Mouse (Mus musculus) kidney, embryonic 16.5 days (tissue): ENCODE results near the gene Dppa5a. TPM values are rescaled to one million over a fixed set of nuclear protein-coding genes. Genes with fewer than 3 reads are reported as not detected.
"Not testable (repeated sequence)": the region's sequence is repeated elsewhere in the genome, so short reads cannot be mapped to it uniquely, and the experiment has no call there.

ENCODE experiments used
- ATAC-seq: fragments of 200-750 bp; cut with Nextera tagmentation; 2 replicates; pipeline ENCODE4 v1.8.0; 2017; ENCODE audit warnings: moderate TSS enrichment; ENCODE audit not compliant: low FRiP score, low TSS enrichment
- H3K27ac ChIP-seq: fragments of 300-500 bp; sonication (generic); 2 replicates; pipeline ENCODE4 v1.5.1; 2014; ENCODE audit warnings: low read length
- H3K27me3 ChIP-seq: fragments of 300-500 bp; sonication (generic); 2 replicates; pipeline ENCODE4 v1.6.1; 2014; ENCODE audit warnings: low read length, control low read depth, mixed read lengths; ENCODE audit not compliant: insufficient read depth
- H3K36me3 ChIP-seq: fragments of 300-500 bp; sonication (generic); 2 replicates; pipeline ENCODE4 v1.6.1; 2014; ENCODE audit warnings: low read length, control low read depth, mixed read lengths; ENCODE audit not compliant: insufficient read depth
- H3K4me1 ChIP-seq: fragments of 300-500 bp; sonication (generic); 2 replicates; pipeline ENCODE4 v1.6.1; 2014; ENCODE audit warnings: low read length, control low read depth, mixed read lengths; ENCODE audit not compliant: insufficient read depth
- H3K4me2 ChIP-seq: fragments of 300-500 bp; sonication (generic); replicated peaks from 2 replicates; pipeline ENCODE4 v1.6.1; 2014; ENCODE audit warnings: low read depth, low read length
- H3K4me3 ChIP-seq: fragments of 300-500 bp; sonication (generic); 2 replicates; pipeline ENCODE4 v1.5.1; 2014; ENCODE audit warnings: mild to moderate bottlenecking, low read length
- H3K9ac ChIP-seq: fragments of 300-500 bp; sonication (generic); replicated peaks from 2 replicates; pipeline ENCODE4 v1.6.1; 2014; ENCODE audit warnings: low read length
- H3K9me3 ChIP-seq: fragments of 300-500 bp; sonication (generic); 2 replicates; pipeline ENCODE4 v1.6.1; 2016; ENCODE audit warnings: low read length, control low read depth
- WGBS: fragments of 180-500 bp; shearing (Covaris S2); extraction: QIAGEN DNeasy Blood & Tissue Kit; methylation state at CpG from one replicate; pipeline ENCODE4 v1.1.7; 2014; 5-methylcytosine and 5-hydroxymethylcytosine counted together
- polyA plus RNA-seq: library from polyadenylated mRNA; unstranded; fragments of >200 nt; fragmentation: Nextera tagmentation; extraction: Ambion mirVana; gene quantifications from 2 replicates; pipeline ENCODE4 v1.2.1, GENCODE M21; 2015

The Dppa5a gene
- 0.27 TPM in 1 of 2 replicates, not detected in the other for polyA plus RNA-seq

DNA sequence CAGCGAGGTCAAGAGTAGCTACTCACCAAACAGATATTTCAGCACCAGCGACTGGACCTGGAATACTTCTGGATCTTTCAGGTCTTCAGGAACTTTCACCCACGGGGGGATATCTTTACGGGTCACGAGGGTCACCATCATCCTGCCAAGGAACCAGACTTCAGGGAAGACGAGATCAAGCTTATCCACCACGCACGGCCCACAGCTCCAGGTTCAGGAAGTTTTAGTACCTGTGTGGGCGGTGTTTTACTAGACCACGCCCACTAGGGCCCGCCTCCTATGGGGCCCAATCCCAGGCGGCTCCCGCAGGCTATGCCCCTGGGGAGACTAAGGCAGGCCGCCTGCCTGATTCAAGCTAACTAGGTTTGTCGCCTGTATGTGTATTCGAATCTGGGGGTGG lies at the start of gene Dppa5a:
Dppa5a (minus strand) TSS at position 219 of the 400 bp plus-strand sequence.
- not testable (repeated sequence) for H3K4me3 ChIP-seq, H3K9ac ChIP-seq, H3K9me3 ChIP-seq, H3K4me1 ChIP-seq, ATAC-seq, H3K36me3 ChIP-seq, H3K27ac ChIP-seq, H3K27me3 ChIP-seq, H3K4me2 ChIP-seq
- WGBS, result 95% methylated on average over 16 of the region's 16 CpGs

DNA sequence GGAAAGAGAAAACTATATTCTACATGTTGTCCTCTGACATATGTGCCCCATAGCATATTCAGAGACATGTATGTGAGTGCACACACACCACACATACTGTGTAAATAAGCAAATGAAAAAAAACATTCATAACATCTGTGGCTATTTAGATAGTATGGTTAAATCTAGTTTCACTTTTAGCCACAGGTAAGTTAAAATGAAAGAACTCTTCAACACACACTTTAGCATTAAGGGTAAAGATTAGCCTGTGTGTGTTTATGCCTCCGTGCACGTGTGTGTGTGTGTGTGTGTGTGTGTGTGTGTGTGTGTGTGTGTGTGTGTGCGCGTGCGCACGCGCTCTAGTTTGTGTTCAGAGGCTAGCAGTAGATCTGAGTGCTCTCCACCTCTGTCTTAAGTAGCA lies 33.6 kb upstream of the Dppa5a start:
- Histone ChIP-seq H3K27ac (no peak overlapping the region), H3K4me1 (no peaks in the 10 kb centered on the region), H3K4me3 (no peak overlapping the region), H3K9me3 (no peaks in the 10 kb centered on the region), H3K4me2 (no peak overlapping the region), H3K36me3 (no peaks in the 10 kb centered on the region), H3K27me3 (peaks cover 10% of the 10 kb centered on the region), H3K9ac (no peak overlapping the region)
- ATAC-seq, result no peak
- 83% methylated on average over 7 of the region's 7 CpGs for WGBS

DNA sequence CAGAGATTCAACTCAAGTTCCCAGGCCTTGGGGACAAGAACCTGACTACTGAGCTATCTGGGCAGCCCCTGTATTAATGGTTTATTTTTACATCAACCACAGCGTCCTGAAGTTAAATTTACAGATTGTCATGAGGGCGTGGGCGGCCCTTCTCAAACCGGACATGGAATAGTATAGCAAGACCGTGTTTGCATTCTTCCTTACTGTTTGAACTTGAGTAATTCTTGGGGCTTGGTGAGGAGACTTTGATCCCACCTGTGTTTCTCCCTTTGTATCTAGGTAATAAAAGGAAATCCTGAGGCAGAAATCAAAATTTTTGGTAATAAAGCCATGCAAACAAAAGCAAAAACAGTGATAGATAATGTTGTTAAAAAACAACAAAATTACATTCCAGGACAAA lies 32.6 kb upstream of the Dppa5a start:
- Histone ChIP-seq H3K4me3 (no peak overlapping the region), H3K27me3 (peaks cover 20% of the 10 kb centered on the region), H3K9ac (no peak overlapping the region), H3K4me2 (no peak overlapping the region), H3K36me3 (no peaks in the 10 kb centered on the region), H3K9me3 (no peaks in the 10 kb centered on the region), H3K27ac (no peak overlapping the region), H3K4me1 (0 out of 2 replicates have a peak, but pooled peaks cover 6% of the 10 kb centered on the region)
- 64% methylated on average over 5 of the region's 5 CpGs for WGBS
- ATAC-seq, result no peak

DNA sequence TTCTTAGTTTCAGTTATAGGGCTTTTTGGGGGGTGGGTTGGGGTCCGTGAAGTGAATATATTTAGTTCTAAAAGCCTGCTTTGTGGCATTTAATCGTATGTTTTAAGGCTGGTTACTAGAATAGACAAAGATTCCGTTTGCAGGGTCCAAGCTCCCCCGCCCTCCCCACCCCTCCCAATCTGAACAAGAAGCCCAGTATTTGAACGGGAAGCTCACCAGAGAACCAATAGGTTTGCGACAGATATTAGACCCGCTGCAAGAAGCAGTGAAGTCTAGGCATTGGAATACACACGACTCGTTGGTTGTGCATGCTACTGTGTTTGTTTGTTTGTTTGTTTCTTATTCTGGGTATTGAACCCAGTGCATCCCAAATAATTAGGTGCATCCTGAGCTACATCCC lies 28.5 kb upstream of the Dppa5a start:
- Histone ChIP-seq H3K9ac (no peak overlapping the region), H3K27ac (no peak overlapping the region), H3K36me3 (no peaks in the 10 kb centered on the region), H3K27me3 (peaks cover 52% of the 10 kb centered on the region), H3K9me3 (no peaks in the 10 kb centered on the region), H3K4me2 (no peak overlapping the region; the same call in 1 of the 2 replicates), H3K4me3 (peak overlapping the region; percentile 47), H3K4me1 (0 out of 2 replicates have a peak, but pooled peaks cover 8% of the 10 kb centered on the region)
- WGBS, result 60% methylated on average over 9 of the region's 9 CpGs
- no peak for ATAC-seq

DNA sequence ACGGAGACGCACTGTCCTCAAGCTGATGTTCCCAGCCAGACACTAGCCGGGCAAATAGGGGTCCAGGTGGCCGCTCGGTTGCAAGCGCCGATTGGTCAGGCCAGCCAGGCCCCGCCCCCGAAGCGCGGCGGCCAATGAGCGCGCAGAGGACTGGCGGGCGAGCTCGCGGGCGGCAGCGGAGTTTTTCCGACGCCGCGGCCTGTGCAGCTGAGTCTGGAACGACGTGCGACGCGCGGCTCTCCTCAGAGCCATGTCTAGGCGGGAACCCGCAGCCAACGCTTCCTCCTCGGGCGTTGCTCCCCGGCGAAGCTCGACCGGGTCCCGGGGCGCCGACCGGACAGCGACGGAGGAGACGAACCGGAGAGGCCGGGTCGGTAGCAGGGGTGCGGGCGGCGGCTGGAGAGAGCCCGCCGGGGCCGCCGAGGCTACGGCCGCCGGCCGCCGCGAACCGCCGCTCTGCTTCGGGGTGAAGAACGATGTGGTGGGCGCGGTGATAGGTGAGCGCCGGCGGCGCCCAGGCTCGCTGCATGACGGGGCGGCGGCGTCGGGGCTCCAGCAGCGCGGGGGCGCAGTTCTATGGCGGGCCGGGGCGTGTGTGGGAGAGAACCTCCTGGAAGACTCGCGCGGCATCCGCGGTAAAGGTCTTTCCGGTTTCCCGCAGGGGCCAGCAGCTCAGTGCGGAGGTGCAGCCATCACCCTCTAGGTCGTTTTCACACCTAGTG lies 27.8 kb upstream of the Dppa5a start, which contains the start of gene Ddx43:
Ddx43 (plus strand) TSS at position 148 of the 722 bp plus-strand sequence.
- peak within 1 kb of the TSS; percentile 47 for H3K4me3 ChIP-seq
- 2% methylated on average over 75 of the region's 93 CpGs for WGBS
- no peaks in the 10 kb centered on the region for H3K36me3 ChIP-seq
- peak within 1 kb of the TSS; percentile 57 for H3K9ac ChIP-seq
- H3K27ac ChIP-seq, result no peak within 1 kb of the TSS
- peak; percentile 92 for ATAC-seq
- peak within 1 kb of the TSS; percentile 72 for H3K4me2 ChIP-seq
- 0 out of 2 replicates have a peak, but pooled peaks cover 8% of the 10 kb centered on the region for H3K4me1 ChIP-seq
- no peaks in the 10 kb centered on the region for H3K9me3 ChIP-seq
- peaks cover 52% of the 10 kb centered on the region for H3K27me3 ChIP-seq

DNA sequence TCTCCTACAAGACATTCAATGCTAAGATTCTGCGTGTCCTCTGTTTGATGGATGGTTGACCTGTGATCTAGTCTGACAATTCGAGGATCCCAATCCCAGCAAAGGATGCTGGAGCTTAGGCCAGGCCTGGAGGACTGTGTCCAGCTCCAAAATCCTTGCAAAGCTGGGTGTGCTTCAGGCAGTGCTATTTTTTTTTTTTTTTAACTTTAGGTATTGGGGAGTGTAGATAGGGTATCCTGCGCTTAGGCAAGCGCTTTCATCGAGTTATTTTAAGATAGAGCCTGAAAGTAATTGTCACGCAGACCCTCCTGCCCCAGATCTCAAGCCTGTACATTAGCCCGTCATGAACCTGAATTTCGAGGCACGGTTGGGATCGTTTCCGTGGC lies 27.3 kb upstream of the Dppa5a start:
- ATAC-seq, result peak; percentile 14; the same call in 1 of the 2 replicates
- Histone ChIP-seq H3K36me3 (no peaks in the 10 kb centered on the region), H3K9ac (no peak overlapping the region), H3K4me2 (peak overlapping the region; percentile 72), H3K27ac (no peak overlapping the region), H3K4me3 (peak overlapping the region; percentile 47), H3K4me1 (0 out of 2 replicates have a peak, but pooled peaks cover 8% of the 10 kb centered on the region), H3K27me3 (peaks cover 52% of the 10 kb centered on the region), H3K9me3 (no peaks in the 10 kb centered on the region)
- WGBS, result 31% methylated on average over 11 of the region's 11 CpGs

DNA sequence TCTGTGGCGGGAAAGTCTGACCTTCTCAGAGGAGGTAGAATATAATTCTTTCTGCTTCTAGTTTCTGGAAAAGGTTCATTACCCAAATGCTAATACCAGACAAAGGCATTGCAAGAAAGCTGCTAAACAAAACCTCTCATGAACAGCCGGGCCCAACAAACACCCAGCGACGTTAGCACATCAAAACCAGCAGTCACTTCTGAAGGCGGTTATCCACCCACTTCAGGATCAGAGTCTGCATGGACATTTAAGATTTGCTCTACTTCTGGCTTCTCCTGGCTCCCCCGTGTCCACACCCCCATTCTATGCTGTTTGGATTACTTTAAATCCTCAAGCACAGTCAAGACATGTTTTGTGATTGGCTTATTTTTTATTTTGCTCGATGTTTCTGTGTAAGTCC lies 26.6 kb upstream of the Dppa5a start:
- Histone ChIP-seq H3K9ac (no peak overlapping the region), H3K27ac (no peak overlapping the region), H3K36me3 (no peaks in the 10 kb centered on the region), H3K4me2 (no peak overlapping the region), H3K9me3 (no peaks in the 10 kb centered on the region), H3K4me1 (0 out of 2 replicates have a peak, but pooled peaks cover 8% of the 10 kb centered on the region), H3K27me3 (peaks cover 52% of the 10 kb centered on the region), H3K4me3 (no peak overlapping the region)
- 64% methylated on average over 7 of the region's 7 CpGs for WGBS
- ATAC-seq, result no peak

DNA sequence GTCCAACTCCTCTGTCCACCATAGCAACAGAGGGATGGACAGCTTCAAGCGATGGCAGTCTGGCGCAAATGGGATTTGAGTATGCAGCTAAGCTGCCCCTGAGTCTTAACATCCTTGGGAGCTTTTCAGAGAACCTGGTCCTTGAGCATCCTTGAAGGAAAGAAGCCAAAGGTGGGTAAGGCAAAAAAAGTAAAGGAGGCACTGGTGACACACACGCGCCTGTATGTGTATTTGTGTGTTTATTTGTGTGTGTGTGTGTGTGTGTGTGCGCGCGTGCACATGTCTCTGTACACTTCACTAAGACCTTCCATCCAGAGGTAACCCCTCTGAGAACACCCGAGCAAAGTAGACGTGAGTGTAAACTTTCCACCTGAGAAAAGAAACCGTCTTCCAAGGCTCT lies 25.8 kb upstream of the Dppa5a start:
- 87% methylated on average over 10 of the region's 10 CpGs for WGBS
- no peaks in the 10 kb centered on the region for H3K9me3 ChIP-seq

DNA sequence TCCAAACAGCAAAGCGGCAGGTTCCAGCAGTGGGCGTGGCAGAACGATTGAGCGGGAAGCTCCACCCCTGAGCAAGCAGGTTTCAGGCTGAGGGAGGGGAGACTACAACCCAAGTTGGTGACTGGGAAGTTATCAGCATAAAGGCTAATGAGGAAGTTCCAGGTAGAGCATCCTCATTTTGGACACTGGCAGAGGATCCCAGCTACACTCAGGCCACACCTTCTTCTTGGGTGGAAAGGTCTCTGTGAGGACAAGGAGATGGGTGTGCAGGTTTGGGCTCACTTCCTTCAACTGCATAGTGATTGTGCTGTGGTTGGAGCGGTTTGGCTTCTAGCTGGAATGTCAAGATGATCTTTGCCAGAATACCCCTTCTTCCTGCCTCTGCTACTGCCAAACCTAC lies 22.0 kb upstream of the Dppa5a start:
- ATAC-seq, result no peak
- no peak overlapping the region for H3K27ac ChIP-seq

More for the DNA sequence above, 25.8 kb upstream of the Dppa5a start:
- no peak overlapping the region for H3K27ac ChIP-seq
- no peak overlapping the region for H3K4me3 ChIP-seq
- no peak overlapping the region for H3K9ac ChIP-seq
- no peak overlapping the region for H3K4me2 ChIP-seq
- 0 out of 2 replicates have a peak, but pooled peaks cover 8% of the 10 kb centered on the region for H3K4me1 ChIP-seq
- ATAC-seq, result no peak
- H3K27me3 ChIP-seq, result peaks cover 52% of the 10 kb centered on the region
- no peaks in the 10 kb centered on the region for H3K36me3 ChIP-seq

DNA sequence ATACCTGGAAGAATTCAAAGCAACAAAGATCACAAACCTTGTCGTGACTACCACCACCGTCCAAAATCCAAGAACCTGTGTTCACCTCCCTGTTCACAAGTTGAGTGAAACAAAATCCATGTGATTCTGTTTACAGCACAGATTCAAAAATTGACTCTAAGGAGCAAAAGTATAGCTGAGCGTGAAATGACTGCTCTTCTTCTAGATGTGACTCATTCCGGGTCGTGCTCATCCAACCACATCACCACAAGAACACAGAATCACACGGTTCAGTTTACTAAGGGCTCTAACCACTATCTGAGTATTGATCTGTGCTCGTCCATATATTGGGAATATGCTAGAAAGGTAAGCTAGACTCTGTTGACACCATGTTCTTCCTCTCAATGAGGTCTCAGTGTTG lies 19.0 kb upstream of the Dppa5a start:
- 81% methylated on average over 7 of the region's 7 CpGs for WGBS
- Histone ChIP-seq H3K9me3 (no peaks in the 10 kb centered on the region), H3K4me2 (no peak overlapping the region), H3K27ac (no peak overlapping the region), H3K4me3 (no peak overlapping the region), H3K9ac (no peak overlapping the region), H3K4me1 (no peaks in the 10 kb centered on the region), H3K27me3 (no peaks in the 10 kb centered on the region), H3K36me3 (no peaks in the 10 kb centered on the region)
- no peak for ATAC-seq

More for the DNA sequence above, 22.0 kb upstream of the Dppa5a start:
- H3K4me2 ChIP-seq, result no peak overlapping the region
- peaks cover 26% of the 10 kb centered on the region for H3K27me3 ChIP-seq
- 42% methylated on average over 5 of the region's 5 CpGs for WGBS
- H3K9me3 ChIP-seq, result no peaks in the 10 kb centered on the region
- H3K36me3 ChIP-seq, result no peaks in the 10 kb centered on the region
- no peaks in the 10 kb centered on the region for H3K4me1 ChIP-seq
- H3K9ac ChIP-seq, result no peak overlapping the region
- no peak overlapping the region for H3K4me3 ChIP-seq
